ENCODE assay signal across 23 mouse cellular contexts in genomic region chr4:81536795-81537194, GRCm38 (mm10).
"Had no signal": no experiment of that assay in that cellular context is flagged by ENCODE, and none has a peak within 500 bp of the region (broad histone marks: within the 10 kb centered on the region; RNA-seq: fewer than 3 reads in every experiment).

No protein-coding gene starts in this region.

- ATAC-seq: forebrain, embryonic 16.5 days; hindbrain, postnatal 0 days had no signal

- DNase-seq: gastrocnemius, adult 2 months; gastrocnemius, postnatal 10 days; gastrocnemius, postnatal 25 days; heart, adult 11 months; heart, adult 2 months; heart, postnatal 14 days; heart, postnatal 36 days; kidney, adult 18-20 months; kidney, adult 8-10 months; kidney, postnatal 10 days; kidney, postnatal 25 days; kidney, postnatal 4 days; left cerebral cortex, postnatal 4 days had no signal

- H3K9me3 ChIP-seq: heart, embryonic 13.5 days; heart, embryonic 15.5 days; hindbrain, embryonic 13.5 days; hindbrain, embryonic 15.5 days; limb, embryonic 13.5 days; limb, embryonic 15.5 days had no signal

- H3K36me3 ChIP-seq: heart, embryonic 13.5 days; heart, embryonic 15.5 days; hindbrain, embryonic 13.5 days; hindbrain, embryonic 15.5 days; limb, embryonic 13.5 days; limb, embryonic 15.5 days had no signal

- H3K4me2 ChIP-seq: heart, embryonic 11.5 days; heart, embryonic 13.5 days; heart, embryonic 15.5 days; hindbrain, embryonic 13.5 days; hindbrain, embryonic 15.5 days; limb, embryonic 13.5 days; limb, embryonic 15.5 days had no signal

- H3K4me3 ChIP-seq: gastrocnemius, adult 2 months; heart, adult 2 months; heart, embryonic 13.5 days; heart, embryonic 15.5 days; hindbrain, embryonic 13.5 days; hindbrain, embryonic 15.5 days; layer of hippocampus, adult 2 months; limb, embryonic 13.5 days; limb, embryonic 15.5 days had no signal

- H3K27me3 ChIP-seq: heart, embryonic 13.5 days; heart, embryonic 15.5 days; hindbrain, embryonic 13.5 days; hindbrain, embryonic 15.5 days; limb, embryonic 13.5 days; limb, embryonic 15.5 days had no signal

- H3K27ac ChIP-seq: gastrocnemius, adult 2 months; heart, adult 2 months; heart, embryonic 13.5 days; heart, embryonic 15.5 days; hindbrain, embryonic 13.5 days; hindbrain, embryonic 15.5 days; hindbrain, postnatal 0 days; limb, embryonic 13.5 days; limb, embryonic 15.5 days had no signal

- H3K9ac ChIP-seq: heart, embryonic 13.5 days; heart, embryonic 15.5 days; hindbrain, embryonic 13.5 days; hindbrain, embryonic 15.5 days; limb, embryonic 13.5 days; limb, embryonic 15.5 days had no signal

- H3K4me1 ChIP-seq: heart, embryonic 13.5 days; heart, embryonic 15.5 days; hindbrain, embryonic 13.5 days; hindbrain, embryonic 15.5 days; limb, embryonic 15.5 days had no signal
